Mouse (Mus musculus): ENCODE results near the gene Catsper1. TPM values are rescaled to one million over a fixed set of nuclear protein-coding genes. Genes with fewer than 3 reads are reported as not detected.
"Not testable (repeated sequence)": the region's sequence is repeated elsewhere in the genome, so short reads cannot be mapped to it uniquely, and the experiment has no call there.

The Catsper1 gene
- polyA plus RNA-seq, 1 experiment: not detected

DNA sequence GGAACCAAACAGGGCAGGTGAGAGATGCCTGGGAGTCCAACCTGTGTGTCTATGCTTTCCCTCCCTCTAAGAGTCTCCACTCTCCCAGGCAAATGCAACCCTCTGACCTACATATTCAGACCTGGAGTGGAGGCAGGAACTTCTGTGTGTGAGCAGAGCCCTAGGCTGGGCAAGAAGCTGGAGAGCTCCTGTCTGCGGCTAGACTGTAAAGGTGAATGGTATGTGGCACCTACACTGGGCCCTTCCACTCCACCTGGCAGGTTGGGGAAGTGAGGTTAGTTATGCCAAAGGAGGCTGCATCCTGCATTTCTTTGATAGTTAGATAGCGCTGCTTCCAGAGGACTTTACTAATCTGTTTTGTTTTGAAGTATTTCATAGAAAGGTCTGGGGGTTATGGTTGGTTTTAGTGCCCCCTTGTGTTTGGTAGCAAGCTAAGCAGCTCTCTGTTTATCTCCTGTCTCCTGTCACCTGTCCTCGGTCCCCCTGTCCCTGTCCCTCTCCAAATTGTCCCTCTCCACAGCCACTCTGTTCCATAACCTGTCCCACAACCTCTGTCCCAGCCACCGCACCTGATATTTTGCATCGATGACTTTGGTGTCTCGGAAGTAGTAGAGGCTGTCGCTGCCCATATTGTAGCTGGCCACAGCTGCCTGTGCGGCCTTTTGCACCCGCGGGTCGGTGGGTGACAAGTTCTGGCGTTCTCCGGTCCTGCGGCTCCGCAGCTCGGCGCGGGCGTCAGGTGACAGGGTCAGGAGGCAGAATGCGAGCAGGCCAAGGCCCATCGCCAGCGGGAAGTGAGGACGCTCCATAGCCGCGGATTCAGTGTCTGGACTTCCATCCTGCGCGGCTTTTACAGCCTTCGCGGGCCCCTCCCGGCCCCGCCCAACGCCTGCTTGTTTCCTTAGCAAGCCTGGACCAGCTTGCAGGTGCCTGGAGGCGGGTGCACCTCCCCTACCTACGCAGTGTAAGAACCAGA is 13.3 kb downstream of the Catsper1 start:
- H3K4me3 ChIP-seq (replicated peaks): peak overlapping the region; percentile 92
- H3K36me3 ChIP-seq (replicated peaks; ENCODE audit: low read length): no peaks in the 10 kb centered on the region
- peaks cover 22% of the 10 kb centered on the region for H3K4me1 ChIP-seq
- no peak for TF ChIP-seq FLI1 (IDR thresholded peaks at IDR 0.05; ENCODE audit: low read length)
- peaks cover 65% of the 10 kb centered on the region for H3K27me3 ChIP-seq (replicated peaks)
- H3K9me3 ChIP-seq: no peaks in the 10 kb centered on the region

DNA sequence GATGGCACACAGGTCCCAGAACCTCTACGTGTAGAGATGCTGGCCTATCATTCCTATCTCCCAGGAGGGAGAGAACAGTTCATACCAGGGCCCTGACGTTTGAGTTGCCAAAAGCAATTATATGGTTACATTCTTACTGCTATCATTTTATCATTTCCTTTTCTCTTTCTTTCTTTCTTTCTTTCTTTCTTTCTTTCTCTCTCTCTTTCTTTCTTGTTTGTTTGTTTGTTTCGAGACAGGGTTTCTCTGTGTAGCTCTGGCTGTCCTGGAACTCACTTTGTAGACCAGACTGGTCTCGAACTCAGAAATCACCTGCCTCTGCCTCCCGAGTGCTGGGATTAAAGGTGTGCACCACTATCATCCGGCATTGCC is 13.9 kb downstream of the Catsper1 start, which contains the start of gene Cst6:
Gene Cst6 (minus strand): TSS at position 73 of the 372 bp plus-strand sequence.
- Histone ChIP-seq H3K4me3 (replicated peaks) (peak within 1 kb of the TSS; percentile 92), H3K27me3 (replicated peaks) (peaks cover 59% of the 10 kb centered on the region), H3K4me1 (peaks cover 22% of the 10 kb centered on the region)
- H3K36me3 ChIP-seq (replicated peaks; ENCODE audit: low read length); H3K9me3 ChIP-seq: not testable (repeated sequence)

DNA sequence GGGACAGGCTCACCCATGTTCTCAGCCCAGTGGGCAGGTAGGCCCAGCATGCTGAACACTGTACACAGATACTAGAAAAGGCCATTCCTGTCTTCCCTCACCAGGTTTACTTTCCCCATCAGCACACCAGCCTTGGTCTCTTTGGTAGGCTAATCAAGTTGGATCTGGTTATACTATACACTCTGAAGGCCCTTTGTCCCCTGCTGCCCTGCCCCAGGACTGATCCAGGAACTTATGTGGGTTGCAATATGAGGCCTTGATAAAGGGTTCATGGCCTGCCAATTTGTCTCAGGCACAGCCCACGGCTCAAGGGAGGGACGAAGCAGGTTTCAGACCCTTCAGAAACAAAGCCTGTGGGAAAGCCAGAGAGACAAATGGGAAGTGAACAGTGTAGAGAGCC is 18.1 kb downstream of the Catsper1 start:
- Histone ChIP-seq H3K36me3 (replicated peaks; ENCODE audit: low read length) (no peaks in the 10 kb centered on the region), H3K27me3 (replicated peaks) (peaks cover 27% of the 10 kb centered on the region), H3K4me3 (replicated peaks) (no peak overlapping the region), H3K9me3 (no peaks in the 10 kb centered on the region), H3K4me1 (peaks cover 15% of the 10 kb centered on the region)
- TF ChIP-seq FLI1 (IDR thresholded peaks at IDR 0.05; ENCODE audit: low read length) (no peak), GATA1 (IDR thresholded peaks at IDR 0.05; ENCODE audit: borderline replicate concordance, low read length) (no peak)

DNA sequence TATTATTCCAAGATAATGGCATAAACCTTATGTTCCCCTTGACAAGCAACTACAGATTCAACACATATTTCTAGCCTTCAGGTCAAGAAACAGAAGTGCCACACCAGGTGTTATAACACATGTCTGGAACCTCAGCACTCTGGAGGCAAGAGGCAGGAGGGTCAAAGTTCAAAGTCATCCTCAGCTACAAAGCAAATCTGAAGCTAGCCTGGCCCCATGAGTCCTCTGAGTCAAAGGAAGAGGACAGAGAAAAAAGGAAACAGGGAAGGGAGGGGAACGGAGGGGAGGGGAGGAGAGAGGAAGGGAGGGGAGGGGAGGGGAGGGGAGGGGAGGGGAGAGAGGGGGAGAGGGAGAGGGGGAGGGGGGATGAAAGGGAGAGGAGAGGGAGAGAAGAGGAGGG is 20.5 kb downstream of the Catsper1 start:
- Histone ChIP-seq H3K4me3 (replicated peaks) (no peak overlapping the region), H3K9me3 (no peaks in the 10 kb centered on the region), H3K27me3 (replicated peaks) (peaks cover 16% of the 10 kb centered on the region), H3K4me1 (peaks cover 6% of the 10 kb centered on the region), H3K36me3 (replicated peaks; ENCODE audit: low read length) (no peaks in the 10 kb centered on the region)
- no peak for TF ChIP-seq FLI1 (IDR thresholded peaks at IDR 0.05; ENCODE audit: low read length)
- TF ChIP-seq GATA1 (IDR thresholded peaks at IDR 0.05; ENCODE audit: borderline replicate concordance, low read length): no peak

DNA sequence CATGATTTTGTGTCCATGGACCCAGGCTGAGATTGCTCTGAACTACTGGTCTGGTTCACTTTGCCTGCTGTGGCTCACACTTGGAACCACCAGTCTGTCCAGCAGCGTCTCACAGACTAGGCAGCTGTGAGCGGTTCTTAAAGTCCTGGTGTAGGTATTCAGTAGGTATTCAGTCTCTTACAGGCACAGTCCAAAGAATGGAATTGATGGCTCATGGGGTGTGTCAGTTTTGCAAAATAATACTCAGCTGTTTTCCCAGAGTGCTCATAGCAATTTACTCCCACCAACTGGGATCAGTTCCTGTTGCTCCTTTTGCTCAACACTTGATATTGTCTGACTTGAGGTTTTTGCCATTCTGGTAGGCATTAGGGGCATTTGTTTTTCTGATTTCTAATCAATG is 26.6 kb downstream of the Catsper1 start:
- H3K27me3 ChIP-seq (replicated peaks): no peaks in the 10 kb centered on the region
- H3K36me3 ChIP-seq (replicated peaks; ENCODE audit: low read length): peaks cover 21% of the 10 kb centered on the region
- TF ChIP-seq FLI1 (IDR thresholded peaks at IDR 0.05; ENCODE audit: low read length) (no peak), GATA1 (IDR thresholded peaks at IDR 0.05; ENCODE audit: borderline replicate concordance, low read length) (no peak)
- no peak overlapping the region for H3K4me3 ChIP-seq (replicated peaks)
- H3K9me3 ChIP-seq: no peaks in the 10 kb centered on the region
- H3K4me1 ChIP-seq: peaks cover 28% of the 10 kb centered on the region

DNA sequence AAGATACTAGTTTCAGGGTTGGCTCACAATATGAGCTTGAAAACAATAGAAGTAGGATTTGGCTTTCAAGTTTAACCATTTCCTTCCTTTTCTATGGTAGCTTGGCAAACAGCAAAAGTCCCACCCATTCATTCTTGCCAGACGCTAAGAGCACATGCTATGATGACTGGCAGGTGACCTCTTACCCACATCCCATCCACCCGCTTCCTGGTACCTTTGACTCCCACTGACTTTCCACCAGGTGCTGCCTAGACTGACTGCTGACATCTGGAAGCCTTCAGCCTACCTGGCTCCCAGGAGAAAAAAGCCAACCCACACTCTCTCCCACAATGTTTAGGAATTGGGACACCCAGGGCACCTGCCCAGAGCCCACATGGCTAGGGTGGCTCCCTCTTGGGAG is 28.6 kb downstream of the Catsper1 start:
- Histone ChIP-seq H3K9me3 (no peaks in the 10 kb centered on the region), H3K27me3 (replicated peaks) (no peaks in the 10 kb centered on the region), H3K4me1 (peaks cover 44% of the 10 kb centered on the region), H3K36me3 (replicated peaks; ENCODE audit: low read length) (peaks cover 34% of the 10 kb centered on the region), H3K4me3 (replicated peaks) (no peak overlapping the region)
- TF ChIP-seq GATA1 (IDR thresholded peaks at IDR 0.05; ENCODE audit: borderline replicate concordance, low read length) (no peak), FLI1 (IDR thresholded peaks at IDR 0.05; ENCODE audit: low read length) (no peak)

DNA sequence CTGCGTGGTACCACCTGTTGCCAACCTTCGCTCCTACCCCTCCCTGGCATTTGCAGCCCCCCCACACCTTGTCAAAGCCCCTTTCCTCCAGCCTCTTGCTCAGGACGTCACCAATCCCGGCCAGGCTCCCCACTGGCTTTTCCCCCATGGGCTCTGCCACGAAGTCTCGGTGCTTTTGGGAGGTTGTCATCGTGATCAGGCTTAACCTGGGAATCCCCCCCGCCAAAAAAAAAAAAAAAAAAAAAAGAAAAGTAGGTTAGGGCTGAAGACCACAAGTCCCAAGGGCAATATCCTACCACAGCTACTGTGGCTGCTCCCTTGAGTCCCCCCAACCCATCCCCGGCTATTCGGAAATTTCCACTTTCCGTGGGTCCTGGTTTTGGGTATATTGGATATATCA is 30.2 kb downstream of the Catsper1 start:
- peak overlapping the region; percentile 100 for H3K4me3 ChIP-seq (replicated peaks)
- peaks cover 50% of the 10 kb centered on the region for H3K4me1 ChIP-seq
- H3K9me3 ChIP-seq: no peaks in the 10 kb centered on the region
- H3K27me3 ChIP-seq (replicated peaks): no peaks in the 10 kb centered on the region
- no peak for TF ChIP-seq FLI1 (IDR thresholded peaks at IDR 0.05; ENCODE audit: low read length)
- no peak for TF ChIP-seq GATA1 (IDR thresholded peaks at IDR 0.05; ENCODE audit: borderline replicate concordance, low read length)
- peaks cover 50% of the 10 kb centered on the region for H3K36me3 ChIP-seq (replicated peaks; ENCODE audit: low read length)

DNA sequence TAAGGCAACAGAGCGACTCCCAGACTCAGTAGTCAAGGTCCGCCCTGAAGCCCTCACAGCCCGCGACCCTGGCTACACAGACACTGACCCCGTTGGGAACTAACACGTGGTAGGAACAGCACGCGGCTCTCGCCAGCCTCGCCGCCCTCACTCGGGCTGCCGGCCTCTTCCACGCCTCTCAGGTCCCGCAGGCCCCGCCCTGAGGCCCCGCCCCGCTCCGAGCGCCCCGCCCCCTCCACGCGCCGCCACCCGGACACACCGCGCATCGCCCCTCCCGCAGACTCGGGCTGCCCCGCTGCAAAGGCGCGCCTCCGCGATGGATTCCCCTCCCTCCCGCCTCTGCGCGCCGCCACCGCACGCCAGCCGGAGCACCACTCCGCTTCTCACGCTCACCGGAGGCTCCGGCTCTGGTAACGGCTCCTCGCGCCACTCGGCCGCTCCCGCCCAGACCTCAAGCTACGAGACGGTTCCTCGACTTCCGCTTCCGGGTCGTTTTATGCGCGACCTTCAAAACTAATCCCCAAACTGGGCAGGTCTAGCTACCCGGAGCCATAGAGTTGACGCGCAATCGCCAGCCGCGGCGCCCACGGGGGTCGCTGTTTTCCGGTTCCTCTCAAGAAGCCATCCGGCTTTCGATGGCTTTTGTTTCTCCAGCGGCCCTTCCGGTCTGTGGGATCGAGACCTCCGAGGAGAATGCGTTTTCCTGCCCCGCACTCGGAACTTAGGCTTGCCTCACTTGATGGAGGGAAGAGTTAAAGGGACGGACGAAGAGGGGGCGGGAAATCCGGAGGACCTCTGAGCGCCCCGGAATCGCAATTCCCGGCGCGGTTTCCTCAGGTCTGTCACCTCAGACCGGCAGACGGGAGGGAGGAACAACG is 30.9 kb downstream of the Catsper1 start, which contains the start of gene Eif1ad:
Gene Eif1ad (plus strand): TSS at position 567 of the 878 bp plus-strand sequence.
- no peaks in the 10 kb centered on the region for H3K27me3 ChIP-seq (replicated peaks)
- H3K4me1 ChIP-seq: peaks cover 51% of the 10 kb centered on the region
- H3K9me3 ChIP-seq: no peaks in the 10 kb centered on the region
- H3K36me3 ChIP-seq (replicated peaks; ENCODE audit: low read length): peaks cover 56% of the 10 kb centered on the region
- TF ChIP-seq GATA1 (IDR thresholded peaks at IDR 0.05; ENCODE audit: borderline replicate concordance, low read length) (no peak), FLI1 (IDR thresholded peaks at IDR 0.05; ENCODE audit: low read length) (no peak)
- H3K4me3 ChIP-seq (replicated peaks): peak within 1 kb of the TSS; percentile 100

DNA sequence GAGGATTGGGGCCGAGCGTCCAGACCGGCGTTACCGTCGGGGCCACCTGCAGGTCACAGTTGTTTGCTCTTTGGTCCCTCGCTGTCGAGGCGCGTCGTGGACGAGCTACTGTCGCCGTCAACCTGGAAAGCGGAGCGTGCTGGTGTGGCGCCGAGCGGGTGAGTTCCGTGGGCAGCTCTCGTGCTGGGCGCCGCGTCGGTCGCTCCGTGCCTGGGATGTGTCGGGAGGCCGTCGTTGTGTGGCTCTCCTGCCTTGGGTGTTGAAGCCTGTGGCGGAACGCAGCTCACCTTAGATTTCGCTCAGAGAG is 31.5 kb downstream of the Catsper1 start, which contains the start of gene Banf1:
Gene Banf1 (minus strand): TSS at position 116 of the 307 bp plus-strand sequence.
- H3K4me3 ChIP-seq (replicated peaks): peak within 1 kb of the TSS; percentile 100
- no peaks in the 10 kb centered on the region for H3K27me3 ChIP-seq (replicated peaks)
- TF ChIP-seq FLI1 (IDR thresholded peaks at IDR 0.05; ENCODE audit: low read length): no peak
- TF ChIP-seq GATA1 (IDR thresholded peaks at IDR 0.05; ENCODE audit: borderline replicate concordance, low read length): no peak
- peaks cover 51% of the 10 kb centered on the region for H3K4me1 ChIP-seq
- H3K9me3 ChIP-seq: no peaks in the 10 kb centered on the region
- H3K36me3 ChIP-seq (replicated peaks; ENCODE audit: low read length): peaks cover 62% of the 10 kb centered on the region

DNA sequence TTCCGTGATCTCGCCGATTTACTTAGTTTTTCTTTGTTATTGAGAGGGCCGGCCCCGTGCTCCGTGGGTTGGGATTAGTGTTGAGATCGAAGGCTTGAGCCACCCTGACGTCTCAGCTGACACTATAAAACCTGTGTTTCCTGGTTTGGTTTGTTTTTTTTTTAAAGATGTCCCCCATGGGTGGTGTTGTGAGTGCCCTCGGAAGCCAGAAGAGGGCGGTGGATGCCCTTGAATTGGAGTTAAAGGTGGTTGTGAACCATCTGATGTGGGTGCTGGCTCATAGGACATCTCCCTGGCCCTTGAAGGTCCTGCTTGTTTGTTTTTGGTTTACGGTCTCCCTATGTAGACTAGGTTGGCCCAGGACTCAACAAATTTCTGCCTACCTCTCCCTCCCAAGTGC is 31.9 kb downstream of the Catsper1 start:
- Histone ChIP-seq H3K36me3 (replicated peaks; ENCODE audit: low read length) (peaks cover 66% of the 10 kb centered on the region), H3K27me3 (replicated peaks) (no peaks in the 10 kb centered on the region), H3K4me1 (peaks cover 51% of the 10 kb centered on the region), H3K9me3 (no peaks in the 10 kb centered on the region), H3K4me3 (replicated peaks) (peak overlapping the region; percentile 100)
- TF ChIP-seq FLI1 (IDR thresholded peaks at IDR 0.05; ENCODE audit: low read length): no peak; the same call in 1 of the 2 replicates
- TF ChIP-seq GATA1 (IDR thresholded peaks at IDR 0.05; ENCODE audit: borderline replicate concordance, low read length): no peak

All from megakaryocyte, embryonic 14.5 days (primary cell).